Mouse (Mus musculus) thymus, postnatal 0 days (tissue): ENCODE data around the gene Megf11. TPM values are rescaled to one million over a fixed set of nuclear protein-coding genes. Genes with fewer than 3 reads are reported as not detected.
"Not testable (repeated sequence)": the region's sequence is repeated elsewhere in the genome, so short reads cannot be mapped to it uniquely, and the experiment has no call there.

Experiments used
- DNase-seq: peaks from one replicate; pipeline ENCODE4 v3.0.0-alpha.2; 2015; ENCODE audit warnings: low spot score
- polyA plus RNA-seq: library from polyadenylated mRNA; unstranded; fragments of >200 nt; fragmentation: Nextera tagmentation; extraction: Ambion mirVana; gene quantifications from 2 replicates; pipeline ENCODE4 v1.2.1, GENCODE M21; 2015

Gene Megf11
- polyA plus RNA-seq, 1 experiment from 2014 or later, result 0.75 TPM

DNA sequence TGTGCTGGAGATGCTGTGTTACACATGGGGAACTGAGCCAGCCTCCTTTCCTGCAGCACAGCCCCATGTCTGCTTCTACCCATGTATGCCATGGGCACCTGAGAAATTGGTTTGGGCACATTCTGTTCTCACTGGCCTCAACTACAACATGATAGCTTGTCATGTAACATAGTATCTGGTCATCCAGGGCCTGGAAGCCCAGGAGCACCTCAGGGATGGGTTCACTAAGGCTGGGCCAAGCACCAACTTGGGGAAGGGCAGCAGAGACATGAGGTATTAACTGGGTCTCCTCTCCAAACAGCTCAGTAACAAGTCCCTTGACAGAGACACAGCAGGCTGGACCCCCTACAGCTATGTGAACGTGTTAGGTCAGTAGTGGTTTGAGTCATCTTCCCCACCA is 311.6 kb downstream of the Megf11 start:
- DNase-seq, result no peak

DNA sequence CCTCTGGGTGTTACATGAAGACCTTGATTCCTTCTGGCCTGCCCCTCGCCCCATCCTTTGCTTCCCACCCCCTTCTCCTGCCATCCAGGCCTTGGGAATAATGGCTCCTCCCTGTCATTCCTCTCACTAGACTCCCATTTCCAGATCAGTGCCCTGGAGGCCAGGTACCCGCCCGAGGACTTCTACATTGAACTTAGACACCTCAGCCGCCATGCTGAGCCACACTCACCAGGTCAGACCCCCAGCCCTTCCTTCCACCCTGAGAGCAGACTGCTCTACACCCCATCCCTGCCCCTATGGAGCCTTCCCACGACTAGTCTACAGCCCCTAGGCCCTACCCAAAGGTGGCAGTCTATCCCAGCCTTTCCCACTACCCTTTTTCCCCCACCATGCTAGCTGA is 312.3 kb downstream of the Megf11 start:
- DNase-seq, result no peak

DNA sequence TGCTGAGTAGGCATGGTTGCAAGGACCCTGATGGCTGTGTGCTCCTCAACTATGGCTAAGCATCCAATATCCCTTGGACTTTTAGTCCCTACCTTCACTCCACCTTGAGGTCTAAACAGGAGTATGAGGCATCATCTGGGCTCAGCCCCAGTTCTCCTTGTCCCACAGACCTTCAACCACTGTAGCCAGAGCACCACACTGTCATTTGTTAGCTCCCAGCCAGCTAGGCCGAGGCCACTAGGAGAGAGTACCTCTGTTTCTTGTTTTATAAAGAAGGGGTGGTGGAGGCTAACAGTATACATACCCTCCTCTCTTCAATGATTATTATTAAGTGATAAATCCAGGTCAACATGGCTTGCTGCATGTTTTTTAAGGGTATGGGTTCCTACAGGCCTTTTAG is 313.2 kb downstream of the Megf11 start:
- DNase-seq, result no peak

DNA sequence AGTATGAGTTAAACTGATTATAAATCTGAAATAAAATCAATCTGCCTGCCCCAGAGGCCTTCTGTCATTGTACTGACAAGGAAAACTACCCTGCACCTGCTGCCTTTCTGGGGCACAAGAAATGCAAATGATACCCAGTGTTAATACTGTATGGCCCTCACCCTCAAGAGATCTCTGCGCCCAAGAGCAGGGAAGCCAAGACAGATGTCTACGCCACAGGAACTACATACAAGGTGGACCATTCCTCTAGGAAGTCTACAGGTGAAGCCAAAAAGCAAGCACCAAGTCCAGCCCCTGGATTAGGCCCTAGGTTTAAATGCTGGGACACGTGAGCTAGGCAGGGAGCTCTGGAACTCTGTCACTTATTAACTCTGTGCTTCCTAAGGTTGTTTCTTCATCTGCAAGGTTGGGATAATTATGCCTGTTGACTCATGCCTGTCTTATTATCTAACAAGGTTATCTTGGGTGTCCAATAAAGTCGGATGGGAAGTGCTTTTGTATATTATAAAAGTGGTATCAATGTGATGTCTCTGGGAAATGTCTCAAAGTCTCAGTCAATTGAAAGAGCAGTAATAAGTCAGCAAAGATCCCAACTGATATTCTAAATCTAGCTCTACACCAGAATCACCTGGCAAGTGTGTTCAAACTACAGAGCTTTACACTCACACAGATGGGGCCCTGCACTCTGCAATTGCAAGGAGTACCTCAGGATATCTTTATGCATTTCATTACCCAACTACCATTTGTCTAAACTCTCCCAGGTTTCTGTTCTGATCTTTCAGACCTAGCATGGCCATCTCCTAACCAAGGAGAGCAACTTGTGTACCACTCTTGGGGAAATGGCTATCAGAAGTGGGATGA is 315.3 kb downstream of the Megf11 start:
- no peak for DNase-seq

DNA sequence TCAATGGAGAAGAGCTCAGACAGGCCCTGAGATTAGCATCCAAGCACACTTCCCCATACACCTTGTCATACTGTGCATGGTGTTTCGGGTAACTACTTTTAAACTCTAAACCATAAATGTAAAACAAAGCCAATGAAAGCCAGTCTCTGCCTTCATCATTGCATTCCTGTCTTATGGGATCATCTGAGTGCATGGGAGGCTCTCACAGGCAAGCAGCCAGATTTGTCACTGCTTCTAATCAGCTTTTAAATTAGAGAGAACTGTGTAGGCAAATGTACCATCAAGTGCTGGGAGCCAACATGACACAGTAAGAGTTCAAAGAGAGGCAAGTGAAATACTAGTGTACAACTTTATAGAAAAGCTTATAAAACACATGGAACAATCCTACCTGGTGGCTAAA is 316.2 kb downstream of the Megf11 start:
- no peak for DNase-seq

DNA sequence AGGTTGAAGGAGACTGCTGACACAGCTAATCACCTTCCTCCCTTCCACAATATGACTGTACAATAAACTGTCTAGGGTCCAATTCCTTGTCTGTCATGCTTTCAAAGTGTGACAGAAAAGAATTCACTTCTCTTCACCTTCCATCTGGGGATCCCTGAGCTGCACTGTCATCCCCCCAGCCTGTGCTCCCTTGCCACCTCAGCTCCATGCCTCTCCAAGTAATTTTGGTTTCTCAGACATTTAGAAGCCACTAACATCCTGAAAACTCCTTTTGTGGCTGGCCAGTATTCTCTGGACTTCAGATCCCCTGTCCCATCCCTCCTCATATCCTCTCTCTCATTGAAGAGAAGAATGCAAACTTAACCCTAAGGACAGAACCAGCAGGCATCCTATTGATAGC is 317.0 kb downstream of the Megf11 start:
- no peak for DNase-seq

DNA sequence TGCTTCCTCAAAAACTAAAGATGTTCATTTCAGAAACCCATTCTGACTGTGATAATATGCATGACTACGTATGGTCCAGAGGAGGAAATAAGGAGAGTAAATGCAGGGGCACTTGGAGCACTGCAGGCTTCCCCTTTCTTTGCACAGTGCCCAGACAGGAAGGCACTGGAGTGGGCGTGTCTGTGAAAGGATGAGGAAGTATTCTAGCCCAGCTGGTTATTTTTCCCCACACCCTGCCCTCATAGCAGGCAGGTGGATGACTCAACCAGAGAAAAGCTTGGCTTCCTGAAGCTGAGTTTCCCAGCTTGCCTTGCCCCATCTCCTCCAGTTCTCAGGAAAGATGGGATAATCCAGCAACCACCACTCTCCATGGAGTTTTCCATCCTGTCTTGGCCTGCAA is 317.5 kb downstream of the Megf11 start:
- DNase-seq, result no peak

DNA sequence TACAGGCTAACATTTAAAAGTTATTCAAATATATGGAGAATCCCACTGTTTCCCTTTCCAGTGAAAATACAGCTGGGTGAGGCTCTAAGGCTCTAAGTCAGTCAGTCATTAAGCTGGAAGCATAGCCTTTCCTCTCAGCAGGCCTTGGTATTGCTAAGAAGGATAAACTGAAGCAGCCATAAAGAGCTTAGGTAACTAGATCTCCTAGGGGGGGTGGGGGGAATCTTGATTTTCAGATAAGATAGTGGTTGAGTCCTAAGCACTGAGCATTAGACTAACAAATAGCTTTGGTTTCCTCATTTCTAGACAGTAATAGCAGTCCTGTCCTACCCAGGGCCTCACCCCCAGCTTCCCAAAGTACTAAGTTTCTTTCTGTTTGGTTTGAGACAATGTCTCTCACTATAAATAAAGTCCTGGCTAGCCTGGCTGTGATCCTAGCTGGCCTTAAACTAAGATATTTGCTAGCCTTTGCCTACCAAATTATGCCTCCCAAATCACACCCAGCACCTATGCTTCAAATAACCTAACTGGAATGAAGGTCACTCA is 318.1 kb downstream of the Megf11 start:
- DNase-seq, result no peak

DNA sequence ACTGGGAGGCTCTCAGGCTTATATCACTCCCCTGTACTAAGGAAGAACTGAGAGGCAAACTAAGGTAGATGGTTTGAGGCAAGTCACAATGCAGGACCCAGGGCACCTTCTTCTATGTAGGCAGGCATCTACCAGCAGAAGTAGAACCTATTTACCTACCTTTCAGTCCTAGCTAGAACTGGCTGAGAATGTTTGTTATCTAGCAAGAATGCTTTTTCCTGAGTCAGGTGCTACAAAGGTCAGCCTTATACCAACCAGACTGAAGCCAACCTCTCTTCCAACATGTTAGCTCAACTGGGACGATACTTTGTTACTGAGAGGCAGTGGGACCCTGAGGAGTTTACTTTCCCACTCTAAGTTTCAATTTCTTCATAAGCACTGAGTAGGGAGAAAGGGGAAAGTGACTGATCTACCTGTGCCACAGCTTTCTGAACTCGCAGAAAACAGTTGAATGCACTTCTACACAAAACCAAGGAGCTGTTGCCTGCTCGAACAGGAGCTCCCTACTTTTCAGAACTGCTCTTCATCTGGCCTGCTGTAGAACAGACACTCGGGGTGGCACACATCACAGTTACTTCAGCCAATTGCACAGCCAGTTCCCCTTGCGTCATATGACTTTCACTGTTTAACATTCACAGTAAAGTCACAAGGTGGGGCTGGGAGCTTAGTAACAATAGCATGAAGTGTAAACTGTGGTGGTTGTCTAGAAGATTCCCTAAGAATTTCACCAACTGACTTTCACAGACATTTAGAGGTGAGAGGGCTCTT is 318.8 kb downstream of the Megf11 start:
- DNase-seq, result no peak

DNA sequence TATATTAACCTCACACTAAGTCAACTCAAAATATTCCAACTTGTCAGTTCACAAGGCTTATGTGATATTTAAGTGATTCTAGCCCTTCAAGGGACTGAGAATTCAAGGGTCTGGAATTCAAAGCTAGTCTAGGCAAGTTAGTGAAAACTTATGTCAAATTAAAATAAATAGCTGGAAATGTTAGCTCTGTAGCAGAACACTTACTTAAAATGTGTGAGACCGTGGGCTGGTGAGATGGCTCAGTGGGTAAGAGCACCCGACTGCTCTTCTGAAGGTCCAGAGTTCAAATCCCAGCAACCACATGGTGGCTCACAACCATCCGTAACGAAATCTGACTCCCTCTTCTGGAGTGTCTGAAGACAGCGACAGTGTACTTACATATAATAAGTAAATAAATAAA is 324.9 kb downstream of the Megf11 start:
- DNase-seq, result not testable (repeated sequence)

DNA sequence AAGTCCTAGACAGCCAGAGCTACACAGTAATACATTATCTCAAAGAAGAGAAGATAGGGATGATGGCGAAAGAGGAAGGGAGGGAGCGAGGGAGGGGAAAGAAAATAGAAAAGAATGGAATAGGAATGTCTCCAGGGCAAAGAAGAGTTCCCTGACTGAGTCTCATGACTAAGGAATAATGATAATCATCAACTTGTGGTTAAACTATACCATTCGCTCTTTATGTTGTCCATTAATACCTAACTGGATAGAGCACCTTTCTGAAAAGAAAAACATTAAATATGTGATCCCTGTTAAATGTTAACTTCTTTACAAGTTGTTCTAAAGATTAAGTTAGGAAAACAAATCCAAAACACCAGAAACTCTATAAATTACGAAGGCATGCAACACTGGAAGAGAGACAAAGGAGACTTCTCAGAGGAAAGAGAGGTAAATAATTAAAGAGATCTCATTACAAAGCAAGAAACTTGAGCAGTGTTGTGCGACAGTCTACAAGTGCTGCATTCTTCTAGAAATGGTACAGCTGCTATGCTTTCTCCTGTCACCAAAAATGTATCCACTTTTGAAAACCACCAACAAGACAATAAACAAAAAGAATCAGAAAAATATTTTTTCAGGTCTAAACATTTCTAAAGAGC is 334.2 kb downstream of the Megf11 start:
- DNase-seq, result no peak

DNA sequence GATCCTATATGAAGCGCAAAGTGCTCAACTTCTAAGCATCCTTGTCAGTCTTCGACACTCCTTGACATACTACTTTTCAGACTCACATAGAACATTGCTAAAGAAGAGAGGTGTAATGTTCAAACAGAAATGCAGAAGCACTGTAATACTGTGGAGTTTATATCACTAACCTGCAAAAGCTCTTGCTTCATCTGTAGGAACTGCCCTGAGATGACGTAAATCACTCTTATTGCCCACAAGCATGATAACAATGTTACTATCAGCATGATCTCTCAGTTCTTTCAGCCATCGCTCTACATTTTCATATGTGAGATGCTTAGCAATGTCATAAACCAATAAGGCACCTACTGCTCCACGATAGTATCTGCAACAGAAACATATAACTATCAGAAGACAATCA is 341.0 kb downstream of the Megf11 start:
- DNase-seq, result no peak

DNA sequence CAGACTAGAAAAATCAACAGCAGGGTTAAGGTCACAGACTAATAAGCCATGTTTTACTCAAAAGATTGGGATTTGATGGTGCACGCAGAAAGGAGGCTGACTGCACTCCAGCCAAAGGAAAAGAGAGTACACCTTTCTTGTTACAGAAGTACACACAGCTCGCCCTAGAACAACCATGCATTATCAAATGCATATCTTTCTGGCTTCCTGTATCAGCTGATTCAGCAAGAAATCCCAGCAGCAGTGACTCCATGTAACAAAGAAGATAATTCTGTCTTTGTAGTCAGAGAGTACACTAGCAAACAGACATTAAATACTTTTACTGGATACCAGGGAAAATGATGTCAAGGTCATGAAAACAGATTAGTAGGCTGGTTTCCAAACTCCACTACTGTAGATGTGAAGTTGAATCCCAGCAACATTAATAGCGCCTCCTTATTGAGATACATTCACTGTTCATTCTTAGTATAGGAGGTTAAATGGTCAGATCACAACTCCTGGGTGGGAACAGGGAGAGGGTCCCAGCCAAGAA is 345.7 kb downstream of the Megf11 start:
- no peak for DNase-seq

DNA sequence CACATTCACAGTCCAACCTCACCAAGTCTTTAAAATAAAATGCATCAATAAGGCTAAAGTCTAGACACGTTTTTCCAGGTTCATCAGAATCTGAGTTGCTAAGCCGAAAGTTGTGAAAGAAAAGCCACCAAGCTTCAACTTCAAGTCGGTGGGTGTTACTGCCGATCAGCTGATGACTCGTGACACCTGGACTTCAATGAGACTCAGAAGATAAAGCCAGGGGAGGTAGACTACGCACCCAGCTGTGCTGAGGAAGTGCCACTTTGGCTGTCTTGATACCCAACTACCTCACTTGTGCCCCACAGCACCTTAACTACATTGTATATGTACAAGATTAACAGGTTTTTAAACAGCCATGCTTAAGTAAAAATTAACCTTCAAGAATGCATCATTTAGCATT is 348.7 kb downstream of the Megf11 start:
- peak; percentile 67 for DNase-seq

DNA sequence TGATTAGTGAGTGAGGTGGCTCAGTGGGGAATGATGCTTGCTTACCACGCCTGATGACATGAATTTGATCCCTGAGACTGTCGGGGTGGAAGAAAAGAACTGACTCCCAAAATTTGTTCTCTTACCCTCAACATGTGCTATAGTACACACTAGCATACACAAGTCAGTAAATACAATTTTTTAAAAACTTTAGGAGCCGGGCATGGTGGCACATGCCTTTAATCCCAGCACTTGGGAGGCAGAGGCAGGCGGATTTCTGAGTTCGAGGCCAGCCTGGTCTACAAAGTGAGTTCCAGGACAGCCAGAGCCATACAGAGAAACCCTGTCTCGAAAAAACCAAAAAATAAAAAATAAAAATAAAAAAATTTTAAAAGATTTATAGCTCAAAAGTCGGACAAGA is 349.6 kb downstream of the Megf11 start:
- DNase-seq, result not testable (repeated sequence)

DNA sequence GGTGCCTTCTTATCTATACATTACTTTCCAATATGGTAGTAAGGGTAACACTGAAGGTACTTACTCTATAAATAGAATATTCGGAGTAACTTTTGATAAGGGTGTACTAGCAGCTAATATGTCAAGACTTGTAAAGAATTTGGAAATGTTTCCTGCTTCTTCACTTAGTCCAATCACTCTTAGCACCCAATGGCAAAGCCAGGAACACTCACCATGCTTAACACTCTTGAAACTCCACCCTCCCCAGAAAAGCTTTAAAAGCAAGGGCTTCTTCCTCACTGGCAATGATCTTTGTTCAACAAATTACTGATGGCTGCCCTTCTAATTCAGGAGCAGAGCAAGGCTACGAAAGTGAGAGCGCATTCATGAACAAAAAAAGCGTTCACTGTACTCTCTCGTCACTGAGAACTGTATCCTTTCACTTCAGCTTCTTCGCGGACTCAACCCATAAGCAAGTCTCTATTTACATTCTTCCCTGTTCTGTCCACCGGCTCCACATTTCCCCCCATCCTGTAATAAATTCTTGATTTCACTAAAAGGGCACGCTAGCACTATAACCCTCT is 350.7 kb downstream of the Megf11 start:
- no peak for DNase-seq

DNA sequence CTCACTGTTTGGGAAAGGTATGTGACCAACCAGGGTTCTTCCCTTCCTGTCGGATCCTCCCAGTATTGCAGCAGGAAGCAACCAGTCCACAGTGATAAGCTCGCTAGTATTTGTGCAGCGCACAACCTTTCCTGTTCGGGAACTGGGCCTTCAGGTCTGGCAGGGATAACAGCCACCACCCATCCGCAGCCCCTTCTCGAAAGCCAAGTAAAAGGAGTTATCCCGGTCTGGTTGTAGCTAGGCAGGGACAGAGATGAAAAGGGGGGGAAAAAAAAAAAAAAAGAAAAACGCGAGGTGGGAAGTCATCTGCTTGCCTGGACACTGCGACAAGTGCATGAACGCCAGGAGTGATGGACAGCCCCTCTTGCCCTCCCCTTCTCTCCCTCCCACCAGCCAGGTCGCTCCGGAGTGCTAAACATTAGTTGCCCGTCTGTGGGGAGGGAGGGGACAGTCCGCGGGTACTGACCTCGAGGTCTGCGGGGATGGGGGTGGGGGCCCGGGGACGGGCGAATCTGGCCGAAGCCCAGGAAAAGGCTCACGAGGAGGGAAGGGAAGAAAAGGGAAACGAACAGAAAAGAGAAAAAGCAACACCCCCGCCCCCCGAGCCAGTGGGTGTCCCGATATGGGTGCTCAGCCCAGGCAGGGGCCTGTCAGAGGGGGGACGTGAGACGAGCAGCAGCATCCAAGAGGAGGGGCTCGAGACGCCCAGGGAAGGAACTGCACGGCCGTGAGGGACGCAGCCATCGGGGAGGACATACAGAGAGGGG is 351.4 kb downstream of the Megf11 start:
- peak; percentile 36 for DNase-seq

DNA sequence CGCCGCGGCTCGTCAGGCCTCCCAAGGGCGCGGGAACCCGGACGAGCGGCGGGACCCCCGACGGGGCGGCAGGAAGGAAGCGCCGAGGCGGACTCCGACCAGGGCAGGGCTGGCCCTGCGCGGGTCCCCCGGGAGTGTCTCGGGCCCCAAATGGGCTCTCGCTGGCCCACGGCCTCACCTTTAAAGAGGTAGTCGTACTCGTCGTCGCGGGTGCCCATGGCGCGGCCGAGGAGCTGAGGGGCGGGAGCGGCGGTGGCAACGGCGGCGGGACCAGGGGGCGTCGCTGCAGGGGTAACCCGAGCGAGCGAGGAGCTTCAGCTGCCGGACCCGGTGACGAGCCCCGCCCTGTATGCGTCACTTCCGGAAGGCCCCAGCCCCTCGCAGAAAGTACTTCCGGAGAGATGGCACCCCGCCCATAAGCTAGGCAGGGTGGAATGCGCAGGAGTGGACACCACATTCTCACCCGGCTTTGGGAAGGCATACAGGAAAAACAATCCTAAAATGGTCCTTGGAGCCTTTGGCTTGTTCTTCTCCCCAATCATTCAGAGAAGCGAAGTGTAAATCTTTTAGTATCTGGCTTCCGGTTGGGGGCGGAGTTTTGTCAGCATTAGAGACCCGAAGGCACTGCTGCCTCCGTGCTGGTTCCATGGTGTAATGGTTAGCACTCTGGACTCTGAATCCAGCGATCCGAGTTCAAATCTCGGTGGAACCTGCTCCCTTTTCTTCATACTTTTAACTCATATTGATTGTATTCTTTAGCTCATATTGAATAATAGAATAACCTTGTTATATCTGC is 352.2 kb downstream of the Megf11 start, which contains the start of gene Rab11a:
Gene Rab11a (minus strand): TSS at position 353 of the 796 bp plus-strand sequence.
- peak; percentile 96 for DNase-seq

DNA sequence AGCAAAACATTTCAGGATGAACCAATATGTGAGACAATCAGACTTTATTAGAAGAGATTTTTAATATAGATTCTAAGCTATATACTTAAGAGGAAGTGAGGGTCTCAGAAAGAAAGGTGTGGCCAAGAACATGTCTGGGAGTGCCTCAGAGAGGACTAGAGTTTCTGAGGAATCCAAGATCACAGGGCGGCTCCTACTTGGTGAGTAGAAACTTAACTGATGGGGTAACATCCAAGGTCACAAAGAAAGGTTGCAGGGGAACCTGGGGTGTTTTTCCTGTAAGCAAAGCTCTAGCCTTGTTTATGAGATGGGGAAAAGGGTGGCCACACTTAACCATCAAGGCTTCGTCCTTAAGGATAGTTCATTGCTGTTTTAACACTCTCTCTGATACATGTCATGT is 353.6 kb downstream of the Megf11 start:
- no peak for DNase-seq

DNA sequence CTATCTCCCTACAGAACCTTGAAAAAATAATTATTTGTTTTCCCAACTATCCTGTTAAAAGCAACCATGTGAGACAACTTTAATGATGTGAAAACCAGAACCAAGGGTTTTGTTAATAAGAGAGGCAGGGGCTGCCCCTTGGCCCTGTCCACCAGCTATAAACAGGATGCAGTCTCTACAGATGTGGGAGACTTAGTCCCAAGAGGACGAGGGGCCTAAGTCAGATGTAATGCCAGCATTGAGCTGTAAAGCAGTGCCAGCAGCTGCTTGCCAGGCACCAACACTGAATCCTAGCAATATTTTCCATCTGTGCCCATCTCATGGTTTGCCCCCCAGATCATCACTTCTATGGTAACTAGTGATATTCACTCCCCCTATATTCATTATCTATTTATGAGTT is 357.0 kb downstream of the Megf11 start:
- DNase-seq, result no peak
